Mouse (Mus musculus) ZHBTc4 (cell line): ENCODE results near the gene Epb42.
"Not testable (repeated sequence)": the region's sequence is repeated elsewhere in the genome, so short reads cannot be mapped to it uniquely, and the experiment has no call there.

Experiments used
- DNase-seq: peaks from one replicate; pipeline ENCODE4 v3.0.0-alpha.2; 2011; ENCODE audit warnings: low read depth, low spot score

Epb42 gene

DNA sequence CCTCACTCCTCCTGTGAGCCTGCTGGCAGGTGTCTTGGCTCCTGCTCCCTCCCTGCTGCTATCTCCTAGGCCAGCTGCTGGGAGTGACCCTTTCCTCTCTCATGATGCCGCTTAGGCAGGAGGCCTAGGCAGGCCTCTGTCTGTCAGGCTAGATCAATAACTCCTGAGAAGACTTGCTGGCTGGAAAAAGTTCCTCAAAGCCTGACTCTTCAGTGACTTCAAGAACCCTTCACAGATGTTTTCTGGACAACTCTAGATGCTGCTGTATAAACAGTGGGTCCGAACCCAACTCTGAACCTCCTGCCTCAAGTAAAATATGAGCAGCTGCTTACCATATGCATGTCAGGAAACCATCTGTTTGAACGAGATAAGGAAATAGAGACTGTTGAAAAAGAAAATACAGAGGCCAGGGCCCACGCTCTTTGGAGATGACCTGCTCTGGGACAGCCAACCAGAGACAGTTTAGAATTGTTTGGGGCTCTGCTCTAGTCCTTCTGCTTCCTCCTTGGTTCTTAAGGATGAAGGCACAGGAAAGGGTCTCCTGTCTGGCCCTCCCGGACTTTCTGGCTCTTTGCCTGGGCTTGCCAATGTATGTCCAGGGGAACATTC, at the start of gene Epb42:
Epb42 (minus strand) TSS at position 340 of the 609 bp plus-strand sequence.
- no peak for DNase-seq

DNA sequence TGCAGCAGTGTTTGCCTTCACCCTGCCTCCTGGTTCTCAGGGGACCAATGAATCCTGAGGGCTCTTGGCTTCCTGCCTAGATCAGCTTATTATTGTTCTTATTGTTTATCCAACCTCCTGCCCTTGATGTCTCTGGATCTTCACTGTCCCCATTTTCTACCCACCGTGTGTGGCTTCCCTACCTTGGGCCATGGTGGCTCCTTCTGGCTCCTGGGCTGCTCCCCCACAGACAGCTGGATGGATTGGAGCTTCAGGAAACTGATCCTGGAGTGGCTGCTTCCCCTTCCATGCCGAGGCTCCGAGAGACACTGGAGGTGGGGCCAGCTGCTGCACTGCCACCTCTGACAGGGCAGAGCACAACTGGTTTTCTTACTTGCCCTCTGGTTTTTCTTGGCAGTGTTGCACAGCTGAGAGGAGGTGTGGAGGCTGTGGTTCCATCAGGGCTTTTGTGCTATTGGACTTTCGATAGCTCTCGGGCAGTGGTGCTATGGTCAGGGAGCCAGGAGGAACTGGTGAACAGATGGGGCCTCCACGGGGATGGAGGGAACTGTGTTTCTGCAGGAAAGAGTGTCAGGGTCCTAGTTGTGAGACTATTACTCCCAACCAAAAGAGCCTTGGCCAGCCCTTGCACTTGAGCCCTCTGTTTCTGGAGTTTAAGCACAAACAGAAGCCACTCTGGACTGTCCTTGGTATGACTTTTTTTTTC, 48.8 kb upstream of the Epb42 start, which contains the start of gene Tgm5:
Tgm5 (minus strand) TSS at position 362 of the 706 bp plus-strand sequence.
- DNase-seq: no peak

DNA sequence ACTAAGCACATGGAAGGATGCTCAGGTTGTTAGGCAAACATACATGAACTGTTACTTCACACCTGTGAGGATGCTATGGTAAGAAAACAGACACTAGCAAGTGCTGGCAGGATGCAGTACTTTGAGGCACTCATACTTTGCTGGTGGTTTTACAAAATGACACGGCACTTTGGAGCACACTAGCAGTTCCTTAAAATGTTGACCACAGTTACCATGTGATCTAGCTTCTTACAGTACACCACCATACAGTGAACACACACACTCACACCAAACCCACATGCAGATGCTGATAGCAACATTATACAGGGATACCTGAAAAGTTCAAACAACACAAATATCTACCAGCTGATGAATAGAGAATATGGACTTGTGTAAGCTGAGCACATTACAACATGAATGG, 45.8 kb upstream of the Epb42 start:
- no peak for DNase-seq

DNA sequence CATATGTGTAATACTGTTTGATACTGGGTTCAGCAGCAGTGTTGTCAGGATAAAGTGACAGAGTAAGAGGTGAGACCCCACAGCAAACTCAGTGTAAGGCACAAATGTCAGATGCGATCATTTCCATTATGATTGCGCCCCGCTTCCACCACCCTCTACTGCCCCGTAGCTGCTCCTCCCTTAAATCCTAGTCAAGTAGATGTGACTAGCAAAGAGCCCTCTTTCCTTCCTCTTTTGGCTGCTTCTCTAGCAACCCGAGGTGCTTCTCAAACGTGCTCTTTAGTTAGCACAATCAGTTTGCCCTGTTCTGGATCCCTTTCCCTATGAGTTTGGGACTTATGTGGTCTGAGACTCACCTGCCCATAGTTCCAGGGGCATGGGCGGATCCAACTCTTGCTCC, 37.9 kb upstream of the Epb42 start:
- no peak for DNase-seq

DNA sequence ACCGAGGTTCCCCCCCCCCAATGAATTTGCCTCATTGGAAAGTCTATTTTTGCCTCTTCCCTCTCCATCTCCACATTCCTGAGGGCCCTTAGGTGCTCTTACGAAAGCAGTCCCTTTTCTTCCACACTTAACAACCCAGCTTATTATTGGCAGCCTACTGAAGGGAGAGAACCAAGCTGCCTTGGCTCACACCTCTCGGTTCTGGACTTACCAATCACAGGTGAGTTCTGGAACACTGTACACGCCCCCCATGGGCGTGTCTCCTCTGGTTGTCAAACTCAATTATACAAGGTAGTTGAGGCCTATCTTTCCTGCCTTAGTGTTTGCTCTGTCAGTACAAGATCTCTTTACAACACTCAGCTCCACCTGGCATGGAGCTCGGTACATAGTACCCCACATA, 35.0 kb upstream of the Epb42 start:
- DNase-seq: peak; percentile 49

DNA sequence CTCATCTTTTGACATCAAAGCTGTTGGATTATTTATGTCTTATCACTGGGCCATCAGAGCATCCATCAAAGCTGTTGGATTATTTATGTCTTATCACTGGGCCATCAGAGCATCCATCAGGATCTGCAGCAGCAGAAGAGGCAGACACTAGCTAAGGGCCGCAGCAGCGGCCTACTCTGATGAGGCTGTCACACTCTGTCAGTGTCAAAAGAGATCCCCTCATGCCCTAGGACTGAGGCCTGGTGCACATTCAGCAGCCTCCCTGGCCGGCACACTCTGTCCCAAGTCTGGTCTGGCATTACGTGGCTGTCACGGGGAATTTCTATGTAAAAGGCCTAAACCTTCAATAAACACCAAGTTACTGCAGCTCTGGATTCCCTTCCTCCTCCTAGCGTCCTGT, 32.6 kb upstream of the Epb42 start:
- DNase-seq: no peak

DNA sequence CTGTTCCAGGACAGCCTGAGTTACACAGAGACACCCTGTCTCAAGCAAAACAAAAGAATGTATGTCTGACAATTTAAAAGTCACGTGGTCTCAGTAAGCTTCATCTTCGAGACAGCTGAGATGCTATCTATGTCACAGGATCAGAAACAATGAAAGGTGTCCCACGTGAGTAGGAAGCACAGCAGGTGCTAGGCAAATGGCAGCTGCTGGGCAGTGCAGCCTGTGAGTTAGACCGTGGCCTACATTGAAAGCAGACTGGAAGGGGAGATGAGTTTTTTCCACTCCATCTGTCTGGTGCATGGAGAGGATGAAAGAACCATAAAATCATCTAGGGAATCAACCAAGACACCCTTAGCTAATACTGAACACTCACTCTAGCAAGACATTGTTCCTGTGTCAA, 30.2 kb upstream of the Epb42 start:
- DNase-seq: no peak

DNA sequence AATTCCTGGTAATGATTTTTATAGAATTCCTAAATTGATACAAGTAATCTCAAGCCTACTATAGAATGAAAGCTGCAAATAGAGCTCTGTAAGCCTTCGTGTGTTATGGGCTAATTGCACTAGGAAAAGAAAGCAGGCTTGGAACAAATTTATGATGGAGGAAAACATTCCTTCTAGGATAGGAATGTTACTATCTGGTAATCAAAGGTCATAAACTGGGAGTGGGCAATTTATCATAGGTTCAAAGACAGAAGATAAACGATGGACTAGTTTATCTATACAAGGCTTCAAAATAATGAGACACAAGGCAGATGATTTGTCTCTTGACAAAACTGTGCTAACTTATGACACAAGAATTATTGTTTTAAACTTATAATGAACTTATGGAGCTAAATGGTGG, 24.4 kb upstream of the Epb42 start:
- DNase-seq: no peak

DNA sequence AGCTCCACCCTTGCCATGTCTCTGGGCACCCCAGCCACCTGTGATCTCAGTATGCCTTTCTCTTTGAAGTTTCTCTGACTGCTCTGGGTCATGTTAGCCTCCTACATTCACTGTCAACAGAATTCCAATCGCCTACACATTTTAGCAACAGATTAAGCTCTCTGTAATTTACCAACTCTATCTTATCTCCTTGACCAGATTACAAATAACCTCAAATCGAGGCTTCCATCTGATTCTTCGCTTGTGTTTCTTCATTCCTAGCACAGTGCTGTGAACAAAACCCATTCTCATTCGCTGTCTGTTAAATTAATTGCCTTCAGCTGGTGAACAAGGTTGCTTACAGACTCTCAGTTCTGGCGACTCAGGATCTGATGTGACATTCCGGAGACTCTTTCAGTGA, 21.1 kb upstream of the Epb42 start:
- no peak for DNase-seq

DNA sequence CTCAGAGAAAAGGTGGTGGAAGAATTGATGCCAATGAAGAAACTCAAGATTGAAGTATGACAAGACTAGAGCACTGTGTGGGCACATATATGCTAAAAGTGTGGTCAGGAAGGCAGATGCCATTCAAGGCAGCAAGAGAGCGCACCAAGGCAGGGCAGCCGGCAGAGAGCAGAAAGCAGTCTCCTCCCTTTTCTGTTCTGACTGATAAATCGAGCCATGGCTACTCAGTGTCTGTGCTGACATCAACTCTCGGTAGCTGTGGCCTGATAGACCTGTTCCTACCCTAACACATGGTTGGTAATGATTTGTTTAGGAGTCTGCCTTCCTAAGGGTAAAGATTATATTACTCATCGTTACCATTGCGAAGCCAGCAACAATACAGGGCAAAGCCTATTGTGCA, 19.0 kb upstream of the Epb42 start:
- no peak for DNase-seq

DNA sequence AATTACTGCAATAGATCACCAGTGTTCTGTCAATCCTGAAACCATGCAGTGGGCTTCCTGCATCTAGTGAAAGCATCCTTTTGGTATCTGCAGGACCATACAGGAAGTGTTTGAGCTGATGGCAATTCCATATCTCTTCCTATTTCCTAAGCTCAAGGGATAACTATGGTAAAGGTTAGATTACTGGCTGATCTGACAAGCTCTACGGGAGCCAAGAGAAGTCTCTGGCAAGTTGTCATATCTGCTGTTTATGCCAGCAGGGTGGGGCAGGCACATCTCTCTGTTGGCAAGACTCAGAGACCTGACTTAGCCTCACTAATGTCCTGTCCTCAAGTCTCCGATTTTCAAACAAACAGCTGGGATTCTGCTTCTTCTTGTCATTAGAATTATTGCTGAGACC, 17.2 kb upstream of the Epb42 start:
- no peak for DNase-seq

DNA sequence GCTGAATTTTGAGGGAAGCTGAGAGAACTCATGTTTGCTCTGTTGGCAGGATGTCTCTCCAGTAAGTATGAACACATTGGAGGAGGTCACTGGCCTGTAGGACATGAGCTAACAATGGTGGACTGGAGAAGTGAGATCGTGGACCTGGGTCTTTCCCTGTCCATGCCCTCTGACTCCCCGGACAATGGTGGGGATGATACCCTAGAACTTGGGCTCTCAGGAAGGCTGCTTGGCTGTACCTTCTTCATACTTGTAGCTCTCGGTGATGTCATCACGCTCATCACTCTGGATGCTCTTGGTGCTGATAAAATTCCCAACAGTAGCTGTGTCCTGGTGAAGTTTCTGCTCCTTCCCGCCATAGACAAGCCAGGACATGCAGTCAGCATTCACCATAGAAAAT, 15.3 kb upstream of the Epb42 start:
- no peak for DNase-seq

DNA sequence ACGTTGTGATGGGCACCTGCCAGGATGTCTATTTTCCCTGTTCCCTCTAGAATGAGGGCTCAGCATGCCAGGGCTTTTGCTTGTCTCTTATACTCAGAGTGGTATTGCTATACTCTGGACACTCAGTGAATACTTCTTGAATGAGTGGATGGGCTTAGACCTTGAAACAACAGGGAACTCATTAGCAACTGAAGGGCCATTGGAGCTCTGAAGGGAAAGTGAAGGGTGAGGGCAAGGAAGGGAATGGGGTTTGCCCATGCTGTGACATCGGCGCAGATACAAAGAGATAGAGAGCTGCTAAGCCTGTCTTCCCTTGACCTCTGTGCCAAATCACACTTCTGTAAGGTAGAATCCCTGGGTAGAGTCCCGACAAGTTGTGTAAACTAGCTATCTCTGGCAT, 8.8 kb upstream of the Epb42 start:
- peak; percentile 45 for DNase-seq

DNA sequence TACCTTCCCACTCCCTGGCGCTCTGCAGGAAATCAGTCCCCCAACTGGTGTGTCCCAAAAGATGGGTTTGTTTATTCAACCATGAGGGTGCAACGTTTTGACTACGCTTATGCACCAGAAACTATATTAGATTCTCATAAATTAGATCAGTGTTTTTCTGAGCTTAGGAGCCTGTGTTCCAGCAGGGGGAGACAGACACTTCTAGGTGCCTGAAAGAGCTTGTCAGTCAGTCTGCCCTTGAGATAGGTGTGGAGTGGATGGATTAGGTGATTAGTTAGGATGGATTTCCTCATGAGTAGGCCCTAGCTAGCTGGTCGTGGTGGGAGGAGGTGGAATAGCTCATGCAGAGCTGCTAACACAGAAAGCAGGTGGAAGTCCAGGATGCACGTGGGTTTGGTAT, 4.2 kb upstream of the Epb42 start:
- peak; percentile 40 for DNase-seq

DNA sequence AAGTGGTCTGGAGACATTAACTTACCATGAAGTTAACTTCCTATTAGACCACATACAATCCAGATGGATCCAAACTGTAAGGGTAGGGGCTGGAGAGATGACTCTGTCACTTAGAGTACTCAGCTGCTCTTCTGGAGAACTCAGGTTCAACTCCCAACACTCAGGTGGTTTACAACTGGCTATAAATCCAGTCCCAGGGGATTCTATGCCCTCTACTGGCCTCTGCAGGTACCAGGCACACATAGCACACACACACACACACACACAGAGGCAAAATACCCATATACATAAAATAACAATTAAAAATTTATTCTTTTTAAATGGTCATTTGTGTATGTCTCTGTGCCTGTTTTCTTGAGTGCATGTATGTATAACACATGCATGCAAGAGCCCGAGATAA, 2.5 kb upstream of the Epb42 start:
- peak; percentile 27 for DNase-seq

DNA sequence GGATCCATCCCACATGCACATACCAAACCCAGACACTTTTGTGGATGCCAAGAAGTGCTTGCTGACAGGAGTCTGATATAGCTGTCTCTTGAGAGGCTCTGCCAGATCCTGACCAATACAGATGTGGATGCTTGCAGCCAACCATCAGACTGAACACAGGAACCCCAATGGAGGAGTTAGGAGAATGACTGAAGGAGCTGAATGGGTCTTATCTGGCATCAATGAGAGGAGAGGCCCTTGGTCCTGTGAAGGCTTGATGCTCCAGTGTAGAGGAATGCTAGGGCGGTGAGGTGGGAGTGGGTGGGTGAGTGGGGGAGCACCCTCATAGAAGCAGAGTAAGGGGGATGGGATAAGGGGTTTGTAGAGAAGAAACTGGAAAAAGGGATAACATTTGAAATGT, 2.0 kb upstream of the Epb42 start:
- DNase-seq: not testable (repeated sequence)

DNA sequence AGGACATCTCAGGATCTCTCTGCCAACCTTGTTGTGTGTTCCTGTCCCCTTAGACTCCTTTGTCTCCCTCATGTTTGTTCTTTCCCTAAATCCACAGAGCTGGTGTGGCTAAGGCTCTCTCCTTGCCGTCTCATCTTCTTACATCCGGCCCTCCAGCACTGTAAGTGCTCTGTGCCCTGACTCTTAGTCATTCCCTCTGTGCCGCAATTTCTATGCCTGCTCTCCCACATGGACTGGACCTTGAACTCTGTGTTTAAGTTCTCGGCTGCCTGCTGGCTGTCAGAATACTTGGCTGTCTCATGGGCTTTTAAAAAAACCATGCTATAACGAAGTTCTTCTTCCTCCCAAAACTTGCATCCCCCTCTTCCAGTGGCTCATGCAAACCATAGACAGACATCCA, 14.0 kb downstream of the Epb42 start:
- DNase-seq: no peak

DNA sequence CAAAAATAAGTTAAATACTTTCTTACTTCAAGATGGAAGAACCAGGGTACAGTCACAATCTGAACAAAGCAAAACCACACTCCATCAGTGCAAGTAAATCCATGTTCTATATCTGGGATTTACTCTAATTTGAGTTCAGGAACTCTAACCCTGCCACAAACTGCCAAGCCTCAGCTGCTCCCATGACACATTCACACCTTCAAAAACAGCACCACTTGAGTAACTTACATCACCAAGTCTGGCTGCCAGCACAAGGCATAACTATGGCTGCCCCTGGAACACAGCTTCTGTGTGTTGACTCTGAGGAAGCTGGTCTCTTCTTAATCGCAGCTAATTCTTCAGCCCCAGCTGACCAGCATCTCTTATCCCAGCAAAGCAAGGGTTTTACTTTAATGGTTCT, 19.7 kb downstream of the Epb42 start:
- DNase-seq: no peak

DNA sequence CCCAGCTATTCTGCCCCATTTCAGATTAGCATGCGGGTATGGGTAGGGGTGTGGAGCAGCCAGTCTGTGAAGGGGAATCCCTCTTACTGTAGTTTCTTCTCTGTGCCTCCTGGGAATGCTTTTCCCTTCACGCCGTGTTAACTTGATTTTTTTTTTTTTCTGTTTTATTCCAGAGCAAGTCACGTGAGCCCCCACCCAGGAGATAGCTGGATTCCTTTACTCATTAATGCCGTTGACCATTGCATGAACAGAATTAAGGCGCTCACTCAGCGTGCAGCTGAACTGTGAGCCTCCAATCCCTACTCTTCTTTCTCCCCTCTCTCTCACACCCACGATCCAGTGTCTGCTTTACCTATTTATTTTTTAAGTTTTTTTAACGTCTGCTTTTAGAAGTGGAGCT, 20.6 kb downstream of the Epb42 start:
- DNase-seq: no peak

DNA sequence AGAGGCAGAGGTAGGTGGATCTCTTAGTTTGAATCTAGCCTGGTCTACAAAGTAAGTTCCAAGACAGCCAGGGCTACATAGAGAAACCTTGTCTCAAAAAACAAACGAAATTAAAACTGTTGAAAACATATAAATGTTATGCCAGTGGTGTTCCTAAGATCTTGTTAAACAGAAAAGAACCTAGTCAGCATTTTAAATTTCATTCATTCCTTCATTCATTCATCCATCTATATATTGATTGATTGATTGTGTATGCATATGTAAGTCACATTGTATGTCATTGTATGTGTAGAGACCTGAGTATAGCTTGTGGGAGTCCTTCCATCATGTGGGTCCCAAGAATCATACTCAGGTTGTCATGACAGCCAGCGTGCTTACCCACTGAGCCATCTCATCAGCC, 21.4 kb downstream of the Epb42 start:
- no peak for DNase-seq

DNA sequence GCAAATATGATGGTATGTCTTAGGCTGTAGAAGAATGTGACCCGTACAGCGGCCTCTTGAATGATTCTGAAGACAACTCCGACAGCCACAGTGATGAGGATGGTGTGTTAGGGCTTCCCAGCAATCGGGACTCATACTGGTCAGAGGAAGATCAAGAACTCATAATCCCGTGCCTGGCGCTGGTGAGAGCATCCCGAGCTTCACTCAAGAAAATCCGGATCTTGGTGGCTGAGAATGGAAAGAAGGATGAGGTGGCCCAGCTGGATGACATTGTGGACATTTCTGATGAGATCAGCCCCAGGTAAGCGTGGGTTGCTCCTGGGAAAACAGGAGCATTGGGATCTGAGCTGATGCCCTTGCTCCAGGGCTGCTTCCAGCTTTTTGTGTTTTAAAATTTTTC, 24.2 kb downstream of the Epb42 start:
- DNase-seq: no peak

DNA sequence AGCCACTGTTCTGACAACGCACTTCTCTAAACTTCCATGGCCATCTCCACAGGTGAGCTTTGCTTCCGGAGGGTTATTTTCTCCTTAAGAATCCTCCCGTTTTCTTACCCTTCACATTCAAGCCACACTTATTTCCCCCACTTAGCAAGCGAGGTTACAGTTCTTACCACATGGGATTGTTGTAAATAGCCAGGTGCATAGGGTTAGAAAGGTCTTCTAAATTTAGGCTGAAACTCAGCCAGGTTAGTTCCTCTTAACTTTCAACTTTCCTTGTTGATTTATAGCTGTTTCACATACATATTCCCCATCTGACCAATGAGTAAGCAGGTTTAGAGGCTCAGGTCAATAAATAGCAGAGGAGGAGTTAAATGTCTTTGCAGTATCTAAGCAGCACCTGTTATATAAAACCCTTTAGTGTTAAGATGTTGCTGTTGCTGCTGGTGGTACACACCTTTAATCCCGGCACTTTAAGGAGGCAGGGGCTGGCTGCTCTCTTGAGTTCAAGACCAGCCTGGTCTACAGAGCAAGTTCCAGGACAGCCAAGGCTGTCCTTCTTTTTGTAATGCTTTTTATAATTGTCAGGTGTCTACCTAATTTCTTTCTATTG, 27.7 kb downstream of the Epb42 start:
- DNase-seq: no peak

DNA sequence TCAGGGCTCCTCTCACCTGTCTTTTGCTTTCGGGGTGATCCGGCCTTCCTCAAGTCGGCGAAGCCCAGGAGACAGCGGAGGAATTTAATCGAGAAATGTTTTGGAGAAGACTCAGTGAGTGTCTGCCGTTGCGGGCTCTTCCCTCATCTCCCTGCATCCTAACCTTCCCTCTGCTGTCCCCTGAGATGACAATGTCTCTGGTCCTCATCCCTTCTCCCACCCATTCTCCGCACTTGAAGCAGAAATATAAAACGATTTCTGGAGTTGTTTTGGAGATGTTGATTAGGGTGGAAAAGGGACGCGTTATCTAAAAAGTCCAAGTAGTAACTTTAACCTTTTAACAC, 28.2 kb downstream of the Epb42 start:
- DNase-seq: no peak
